Mouse (Mus musculus): ENCODE measurements around the gene Hist2h3c1.
A peak's percentile ranks its signal among the peaks of the same experiment; 100 is the strongest.
"Not testable (repeated sequence)": the region's sequence is repeated elsewhere in the genome, so short reads cannot be mapped to it uniquely, and the experiment has no call there.

Hist2h3c1 gene

DNA sequence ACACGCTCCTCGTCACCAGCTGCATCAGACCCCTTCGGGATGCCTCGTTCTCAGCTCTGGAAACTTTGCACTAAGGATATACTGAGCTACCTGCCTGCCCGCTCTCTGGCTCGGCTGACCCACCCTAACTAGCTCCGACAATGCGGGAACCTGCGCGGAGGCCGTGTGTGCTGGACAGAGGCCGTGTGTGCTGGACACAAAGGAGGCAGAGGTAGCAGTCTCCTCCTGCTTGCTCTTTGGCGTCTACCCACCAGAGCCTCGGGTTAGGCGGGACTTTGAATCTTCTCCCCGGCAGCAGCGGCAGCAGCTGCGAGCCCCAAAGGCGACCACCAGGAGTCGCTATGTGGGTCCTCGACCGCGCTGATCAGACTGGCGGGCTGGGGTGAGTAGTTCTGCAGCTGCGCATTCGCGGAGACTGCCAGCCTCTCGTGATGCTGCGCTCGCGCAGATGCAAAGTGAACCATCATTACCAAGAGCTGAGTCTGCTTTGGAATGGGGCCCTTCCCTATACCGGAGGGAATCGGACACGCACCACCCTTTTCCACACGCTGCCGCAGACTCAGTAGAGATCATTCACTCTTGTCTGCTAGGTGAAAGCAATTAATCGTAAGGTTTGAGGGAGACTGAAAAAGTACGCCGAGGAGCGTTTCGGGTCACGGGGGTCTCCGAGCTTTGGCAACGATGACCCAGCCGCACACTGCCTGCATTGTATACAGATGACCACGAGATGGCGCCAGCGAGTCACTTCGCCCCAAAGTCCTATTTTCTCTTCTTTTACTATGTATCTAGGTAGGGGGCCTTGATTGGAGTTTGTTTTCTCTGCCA lies 31.5 kb downstream of the Hist2h3c1 start:
- peak; percentile 93 to 96 for DNase-seq (ENCODE audit: inconsistent age in 2 of 2, low spot score in 1 of 2)

DNA sequence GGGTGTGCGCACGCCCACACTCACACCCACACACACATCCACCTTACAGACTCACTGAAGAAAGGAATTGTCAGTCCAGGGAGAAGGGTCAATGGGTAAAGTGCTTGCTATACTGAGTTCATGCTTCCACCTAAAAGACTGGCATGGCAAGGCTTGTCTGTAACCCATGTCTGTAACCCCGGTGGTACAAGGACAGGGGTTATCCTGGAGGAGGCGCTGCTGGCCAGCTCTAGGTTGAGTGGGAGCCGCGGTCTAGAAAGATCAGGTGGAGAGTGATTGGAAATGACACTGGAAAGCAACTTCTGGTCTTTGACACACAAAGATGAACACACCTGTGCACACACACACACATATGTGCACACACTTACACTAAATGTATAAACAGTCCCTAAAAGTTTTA lies 34.2 kb downstream of the Hist2h3c1 start:
- no peak for DNase-seq (ENCODE audit: inconsistent age in 2 of 2, low spot score in 1 of 2)

DNA sequence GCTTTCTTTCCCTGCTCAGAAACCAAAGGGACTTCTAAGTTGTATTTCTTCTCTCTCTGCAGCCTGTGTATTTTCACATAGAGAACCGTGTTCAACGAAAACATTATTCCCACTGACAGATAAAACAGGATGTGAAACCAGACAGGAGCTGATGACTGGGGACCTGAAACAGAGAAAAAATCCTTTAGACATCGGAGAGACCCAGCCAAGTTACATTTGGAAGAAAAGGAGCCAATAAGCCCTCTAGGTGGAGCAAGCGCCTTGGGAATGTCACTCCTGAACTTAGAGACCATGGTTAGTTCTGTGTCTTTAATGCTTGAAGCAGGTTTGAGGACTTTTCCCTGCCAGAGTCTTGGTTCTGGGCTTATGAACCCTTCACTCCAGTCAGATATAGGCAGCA lies 38.0 kb downstream of the Hist2h3c1 start:
- DNase-seq (ENCODE audit: inconsistent age in 2 of 2, low spot score in 1 of 2): peak; percentile 33 to 73

DNA sequence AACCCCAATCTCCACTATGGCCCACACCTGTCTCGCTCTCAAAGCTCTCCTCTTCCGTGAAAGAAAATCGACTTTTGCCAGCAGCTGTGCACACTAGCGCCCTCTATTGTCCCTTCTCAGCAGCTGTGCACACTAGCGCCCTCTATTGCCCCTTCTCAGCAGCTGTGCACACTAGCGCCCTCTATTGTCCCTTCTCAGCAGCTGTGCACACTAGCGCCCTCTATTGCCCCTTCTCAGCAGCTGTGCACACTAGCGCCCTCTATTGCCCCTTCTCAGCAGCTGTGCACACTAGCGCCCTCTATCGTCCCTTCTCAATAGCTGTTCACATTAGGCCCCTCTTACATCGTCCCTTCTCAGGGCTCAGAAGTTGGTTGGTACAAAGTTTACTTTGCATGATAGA lies 40.8 kb downstream of the Hist2h3c1 start:
- DNase-seq (ENCODE audit: inconsistent age in 2 of 2, low spot score in 1 of 2): not testable (repeated sequence)

DNA sequence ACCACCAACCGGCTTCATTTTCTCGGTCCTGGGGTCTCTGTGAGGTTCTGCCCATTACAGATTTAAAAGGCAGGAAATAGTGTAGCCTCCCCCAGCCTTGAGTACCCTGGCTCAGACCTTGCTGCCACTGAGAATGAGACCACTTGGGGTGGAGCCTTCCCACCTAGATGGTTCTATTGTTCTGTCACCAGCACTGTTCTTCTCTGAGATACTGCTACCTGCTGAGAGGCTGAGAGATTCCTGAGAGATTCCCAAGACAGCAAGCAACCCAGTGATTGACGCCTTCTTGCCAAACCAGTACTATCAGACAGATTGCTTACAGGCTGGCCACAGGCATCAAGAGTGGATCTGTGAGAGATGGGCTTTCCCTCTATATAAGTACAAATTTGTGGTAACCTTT lies 42.7 kb downstream of the Hist2h3c1 start:
- no peak for DNase-seq (ENCODE audit: inconsistent age in 2 of 2, low spot score in 1 of 2)

DNA sequence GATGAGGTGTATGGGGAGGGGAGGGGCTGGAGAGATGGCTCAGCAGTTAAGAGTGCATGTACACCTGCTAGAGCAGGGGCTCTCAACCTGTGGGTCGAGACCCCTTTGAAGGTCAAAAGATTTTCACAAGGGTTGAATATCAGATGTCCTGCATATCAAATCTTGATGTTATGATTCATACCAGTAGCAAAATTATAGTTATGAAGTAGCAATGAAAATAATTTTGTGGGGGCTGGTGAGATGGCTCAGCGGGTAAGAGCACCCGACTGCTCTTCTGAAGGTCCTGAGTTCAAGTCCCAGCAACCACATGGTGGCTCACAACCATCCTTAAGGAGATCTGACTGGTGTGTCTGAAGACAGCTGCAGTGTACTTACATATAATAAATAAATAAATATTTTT lies 44.2 kb downstream of the Hist2h3c1 start:
- DNase-seq (ENCODE audit: inconsistent age in 2 of 2, low spot score in 1 of 2): not testable (repeated sequence)

DNA sequence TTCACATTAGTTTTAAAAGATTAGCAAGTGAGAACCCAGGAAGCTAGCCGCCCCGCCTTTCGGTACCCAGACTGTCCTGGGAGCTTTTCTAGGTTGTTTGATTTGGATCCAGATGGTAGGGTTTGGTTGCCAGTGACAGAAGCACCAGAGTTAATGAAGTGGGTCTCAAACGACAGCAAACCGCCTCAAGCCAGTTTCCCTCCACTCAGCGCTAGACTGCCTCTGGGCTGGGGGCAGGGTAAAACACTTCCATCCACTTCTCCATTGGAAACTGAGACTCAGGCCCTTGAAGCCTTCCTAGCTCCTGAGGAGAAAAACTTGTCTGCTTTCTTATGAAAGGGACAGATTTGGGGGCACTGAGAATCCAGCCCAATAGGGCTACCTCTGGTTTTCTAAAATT lies 46.2 kb downstream of the Hist2h3c1 start:
- DNase-seq (ENCODE audit: inconsistent age in 2 of 2, low spot score in 1 of 2): no peak

DNA sequence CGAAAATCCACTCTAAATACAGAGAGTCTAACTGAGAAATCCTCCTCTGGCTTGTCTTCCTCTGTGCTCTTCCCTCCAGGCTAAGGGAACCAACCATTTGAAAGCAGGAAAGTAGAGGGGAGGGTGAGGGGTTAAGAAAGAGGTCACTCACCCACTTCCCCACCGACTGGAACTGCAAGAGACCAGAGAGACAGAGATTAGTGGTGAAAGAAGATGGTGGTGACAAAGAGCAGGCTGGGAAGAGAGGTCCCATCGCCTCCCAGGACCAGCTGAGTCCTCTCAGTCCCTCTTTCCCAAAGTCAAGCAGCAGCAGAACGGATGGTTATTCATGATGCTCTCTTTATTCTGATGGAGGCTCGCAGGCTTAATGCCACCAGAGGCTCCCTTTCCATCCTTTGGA lies 46.9 kb downstream of the Hist2h3c1 start:
- no peak for DNase-seq (ENCODE audit: inconsistent age in 2 of 2, low spot score in 1 of 2)

DNA sequence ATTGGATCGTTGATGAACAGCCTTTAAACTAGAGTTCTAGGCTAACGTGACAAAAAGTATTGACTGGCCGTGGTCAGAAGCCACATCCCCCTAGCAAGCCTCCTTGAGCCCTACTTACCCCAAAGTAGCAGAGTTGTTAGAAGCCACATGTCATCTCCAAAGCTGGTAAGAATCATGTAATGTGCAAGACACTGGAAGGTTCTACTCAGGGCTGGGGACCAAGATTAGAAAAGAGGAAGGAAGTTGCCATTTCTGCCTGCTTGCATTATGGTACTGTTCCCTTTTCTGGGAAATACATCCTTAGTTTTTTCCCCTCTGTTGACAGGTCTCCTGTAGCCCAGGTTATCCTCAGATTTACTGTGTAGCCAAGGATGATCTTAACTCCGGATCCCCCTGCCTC lies 47.3 kb downstream of the Hist2h3c1 start, which contains the start of gene Fcgr1:
Gene Fcgr1 (minus strand): TSS at position 183 of the 400 bp plus-strand sequence.
- DNase-seq (ENCODE audit: inconsistent age in 2 of 2, low spot score in 1 of 2): no peak

All from adrenal gland, adult (tissue).